Mouse (Mus musculus) stomach, postnatal 0 days (tissue): ENCODE data around the gene Samm50.

Experiments
- CTCF ChIP-seq: IDR thresholded peaks from 2 replicates; pipeline ENCODE4 v1.5.1; 2016; ENCODE audit warnings: antibody characterized with exemption, low read depth, mild to moderate bottlenecking, moderate library complexity
- EP300 ChIP-seq: optimal IDR thresholded peaks from 2 replicates; pipeline ENCODE3; 2016; ENCODE audit warnings: antibody characterized with exemption

DNA sequence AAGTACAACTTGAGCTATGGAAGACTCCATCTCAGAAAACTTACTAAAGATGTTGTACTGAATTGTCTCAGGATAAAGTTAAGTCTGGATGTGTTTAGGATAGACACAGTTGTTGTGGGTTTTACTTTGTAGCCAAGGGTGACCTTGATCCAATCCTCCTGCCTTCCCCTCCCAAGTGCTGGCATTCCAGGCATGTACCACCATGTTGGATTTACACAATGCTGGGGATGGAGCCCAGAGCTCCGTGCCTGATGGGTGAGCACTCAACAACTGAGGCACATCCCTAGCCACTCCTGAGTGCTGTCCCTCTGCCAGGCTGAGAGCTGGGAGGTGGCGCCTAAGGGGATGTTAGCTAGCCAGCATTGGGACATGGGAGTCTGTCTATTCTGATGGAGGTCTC is 23.2 kb downstream of the Samm50 start:
- TF ChIP-seq CTCF (no peak), EP300 (no peak)
